Mouse (Mus musculus): Measurements from ENCODE around the gene Kdm1a. TPM values are rescaled to one million over a fixed set of nuclear protein-coding genes. Genes with fewer than 3 reads are reported as not detected.
A peak's percentile ranks its signal among the peaks of the same experiment; 100 is the strongest.

The Kdm1a gene
- polyA plus RNA-seq, 1 experiment from 2014 or later, result 52.2 TPM

DNA sequence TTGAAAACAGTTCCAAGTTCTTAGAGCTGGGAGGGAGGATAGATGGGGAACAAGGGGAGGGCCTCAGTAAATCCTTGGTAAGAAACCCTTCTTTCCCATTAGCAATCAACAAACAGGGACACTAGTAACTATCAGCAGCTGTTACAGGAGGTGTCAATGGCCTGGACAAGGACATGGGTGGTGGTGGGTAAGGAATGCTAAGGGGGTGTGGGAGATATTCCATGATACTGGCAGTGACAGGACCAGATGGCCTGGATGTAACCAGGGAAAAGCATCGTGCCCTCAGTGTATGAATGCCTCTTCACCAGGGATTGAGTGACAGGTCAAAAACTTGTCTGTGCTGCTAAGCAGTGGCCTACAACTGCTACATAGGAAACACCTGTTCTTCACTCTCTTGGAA, 49.4 kb downstream of the Kdm1a start:
- Histone ChIP-seq H3K4me3 (no peak overlapping the region), H3K27ac (no peak overlapping the region), H3K27me3 (ENCODE audit: poor library complexity, severe bottlenecking) (no peaks in the 10 kb centered on the region), H3K36me3 (replicated peaks) (peaks cover 98% of the 10 kb centered on the region), H3K4me1 (peaks cover 10% of the 10 kb centered on the region), H3K9me3 (no peaks in the 10 kb centered on the region)
- WGBS, result 89% methylated on average over 1 of the region's 1 CpGs
- DNase-seq (ENCODE audit: extremely low spot score, low spot score), result no peak

DNA sequence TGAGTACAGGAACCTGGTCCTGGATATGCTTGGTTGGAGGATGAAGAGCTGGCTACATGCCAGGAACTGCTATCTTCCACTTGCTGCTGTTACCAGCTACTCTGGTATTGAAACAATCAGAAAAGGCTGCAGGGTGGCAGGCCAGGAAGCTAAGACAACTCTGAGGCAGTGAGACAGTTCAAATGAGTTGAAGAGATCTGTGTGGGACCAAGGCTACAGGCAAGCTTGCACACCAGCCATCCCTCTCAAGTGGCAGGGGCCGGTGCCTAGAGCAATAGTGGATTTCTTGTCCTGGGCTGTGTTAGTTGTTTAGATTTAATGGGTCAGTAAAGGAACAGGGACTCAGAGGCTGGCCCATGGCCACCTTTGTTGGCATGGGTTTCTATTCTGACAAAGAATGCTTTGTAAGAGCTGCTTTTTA, 54.1 kb downstream of the Kdm1a start:
- WGBS, result 65% methylated on average over 1 of the region's 1 CpGs
- peaks cover 13% of the 10 kb centered on the region for H3K4me1 ChIP-seq
- H3K4me3 ChIP-seq, result no peak overlapping the region
- peaks cover 100% of the 10 kb centered on the region for H3K36me3 ChIP-seq (replicated peaks)
- no peak for DNase-seq (ENCODE audit: extremely low spot score, low spot score)
- H3K9me3 ChIP-seq, result no peaks in the 10 kb centered on the region
- peak overlapping the region; percentile 31; the same call in 1 of the 2 replicates for H3K27ac ChIP-seq
- H3K27me3 ChIP-seq (ENCODE audit: poor library complexity, severe bottlenecking), result no peaks in the 10 kb centered on the region

DNA sequence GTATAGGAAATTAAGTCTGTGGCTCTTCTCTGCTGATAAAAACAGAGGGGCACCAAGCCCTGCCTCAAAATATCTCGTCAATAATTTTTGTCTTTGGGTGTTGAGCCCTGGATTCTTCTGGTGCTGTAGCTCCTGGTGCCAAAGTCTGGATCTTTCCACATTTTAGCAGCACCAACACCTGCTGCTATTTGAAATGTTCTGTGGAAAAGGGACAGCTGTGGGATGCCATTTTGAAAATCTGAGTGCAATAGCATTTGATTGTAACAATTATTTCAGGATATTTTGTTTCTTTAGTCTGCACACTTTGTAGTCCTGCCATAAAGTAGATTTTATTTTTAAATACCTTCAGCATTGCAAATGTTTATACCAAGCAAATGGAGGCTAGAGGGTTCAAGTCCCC, 54.8 kb downstream of the Kdm1a start:
- Histone ChIP-seq H3K9me3 (no peaks in the 10 kb centered on the region), H3K27me3 (ENCODE audit: poor library complexity, severe bottlenecking) (no peaks in the 10 kb centered on the region), H3K27ac (no peak overlapping the region), H3K36me3 (replicated peaks) (peaks cover 100% of the 10 kb centered on the region), H3K4me3 (no peak overlapping the region), H3K4me1 (peaks cover 13% of the 10 kb centered on the region)
- WGBS, result 83% methylated on average over 1 of the region's 1 CpGs
- no peak for DNase-seq (ENCODE audit: extremely low spot score, low spot score)

DNA sequence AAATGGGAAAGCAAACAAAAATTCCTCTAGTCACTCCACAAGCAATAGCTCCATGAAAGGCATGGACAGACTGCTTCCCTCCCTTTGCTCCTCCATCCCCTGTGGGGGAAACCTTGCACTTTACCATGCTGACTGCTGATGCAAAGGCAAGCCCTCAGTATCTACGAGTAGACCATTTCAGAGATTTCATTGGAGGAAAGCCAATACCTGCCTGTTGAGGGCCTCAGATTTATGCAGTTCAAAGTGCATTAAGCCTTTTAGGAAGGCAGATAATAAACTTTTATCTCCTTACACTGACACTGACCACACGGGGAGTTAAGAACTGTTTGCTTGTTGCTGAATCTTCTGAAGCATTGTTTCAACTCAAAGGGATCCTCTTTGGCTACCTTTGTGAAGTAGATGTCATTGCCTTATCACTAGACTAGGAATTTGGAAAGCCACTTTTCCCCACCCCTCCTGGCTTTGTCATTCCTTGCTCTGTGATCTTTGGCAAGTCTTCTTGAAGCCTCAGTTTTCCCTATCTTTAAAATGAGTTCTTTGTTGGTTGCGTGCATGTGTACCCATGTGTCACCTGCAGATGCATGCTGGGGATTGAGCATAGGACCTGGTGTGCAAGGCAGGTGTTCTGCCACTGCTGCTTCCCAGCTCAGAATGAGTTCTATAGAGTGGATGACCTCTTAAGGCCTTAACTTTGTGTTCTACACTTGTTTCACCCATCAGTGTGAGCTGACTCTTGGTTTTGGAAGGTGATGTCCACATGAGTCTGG, 56.1 kb downstream of the Kdm1a start:
- no peaks in the 10 kb centered on the region for H3K9me3 ChIP-seq
- DNase-seq (ENCODE audit: extremely low spot score, low spot score), result no peak
- 84% methylated on average over 3 of the region's 3 CpGs for WGBS
- H3K27ac ChIP-seq, result no peak overlapping the region
- H3K4me3 ChIP-seq, result no peak overlapping the region
- H3K27me3 ChIP-seq (ENCODE audit: poor library complexity, severe bottlenecking), result no peaks in the 10 kb centered on the region
- H3K36me3 ChIP-seq (replicated peaks), result peaks cover 100% of the 10 kb centered on the region
- peaks cover 13% of the 10 kb centered on the region for H3K4me1 ChIP-seq

DNA sequence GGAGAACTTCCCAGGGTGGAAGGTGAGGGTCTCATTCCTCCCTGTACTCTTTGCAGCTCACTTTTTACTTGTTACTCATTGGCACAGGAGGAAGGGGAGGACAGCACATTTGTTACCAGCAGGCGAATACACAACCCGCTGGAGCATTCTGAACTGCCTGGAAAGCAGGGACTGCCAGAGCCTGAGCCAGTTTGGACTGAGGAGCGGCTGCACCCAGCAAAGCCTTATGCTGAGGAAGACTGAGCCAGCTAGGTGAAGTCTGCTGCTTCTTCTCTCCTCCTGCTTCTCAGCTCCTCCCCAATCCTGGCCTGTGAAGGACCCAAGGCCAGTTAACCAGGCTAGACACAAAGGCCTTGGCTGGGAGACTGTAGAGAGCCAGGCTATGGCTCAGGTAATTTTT, 57.4 kb downstream of the Kdm1a start:
- DNase-seq (ENCODE audit: extremely low spot score, low spot score), result no peak
- Histone ChIP-seq H3K4me1 (peaks cover 13% of the 10 kb centered on the region), H3K4me3 (no peak overlapping the region), H3K27ac (no peak overlapping the region), H3K27me3 (ENCODE audit: poor library complexity, severe bottlenecking) (no peaks in the 10 kb centered on the region), H3K9me3 (no peaks in the 10 kb centered on the region), H3K36me3 (replicated peaks) (peaks cover 100% of the 10 kb centered on the region)
- WGBS, result 96% methylated on average over 3 of the region's 3 CpGs

DNA sequence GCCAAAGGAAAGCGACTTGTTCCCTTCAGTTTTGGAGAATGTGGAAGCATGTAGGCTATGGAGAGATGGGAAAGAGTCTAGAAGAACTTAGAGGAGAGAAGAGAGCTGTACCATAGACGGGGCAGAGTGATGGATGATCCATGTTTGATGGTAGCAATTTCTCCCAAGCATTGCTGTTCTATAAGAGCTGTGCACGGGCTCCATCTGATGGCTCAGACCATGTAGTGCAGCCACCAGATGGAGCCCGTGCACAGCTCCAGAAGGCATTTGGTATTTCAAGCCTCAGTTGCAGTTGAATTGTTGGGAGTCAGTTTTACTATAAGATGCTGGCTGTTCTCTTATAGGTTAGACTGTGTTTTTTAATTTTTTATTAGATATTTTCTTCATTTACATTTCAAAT, 76.1 kb downstream of the Kdm1a start:
- Histone ChIP-seq H3K4me1 (no peaks in the 10 kb centered on the region), H3K4me3 (no peak overlapping the region), H3K27me3 (ENCODE audit: poor library complexity, severe bottlenecking) (no peaks in the 10 kb centered on the region), H3K27ac (no peak overlapping the region), H3K36me3 (replicated peaks) (peaks cover 56% of the 10 kb centered on the region), H3K9me3 (no peaks in the 10 kb centered on the region)
- peak; percentile 34 for DNase-seq (ENCODE audit: extremely low spot score, low spot score)
- WGBS, result 26% methylated on average over 4 of the region's 4 CpGs

DNA sequence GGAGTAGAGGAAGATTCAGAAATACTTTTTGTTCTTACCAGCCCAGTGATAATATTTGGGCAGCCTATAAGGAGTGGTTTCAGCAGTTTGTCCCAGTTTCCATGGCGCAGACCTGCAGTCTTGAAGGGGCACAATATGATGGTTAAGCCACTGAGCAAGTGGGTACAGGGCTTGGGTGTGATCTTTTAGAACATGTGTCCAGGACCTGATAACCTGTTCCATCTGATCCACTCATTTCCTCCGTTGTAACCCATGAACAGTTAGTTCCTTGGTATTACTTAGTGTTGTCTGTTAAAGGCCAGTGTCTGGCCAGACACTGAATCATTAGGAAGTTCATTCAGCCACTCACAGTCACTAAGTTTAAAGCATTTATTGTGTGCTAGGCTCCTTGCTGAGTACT, 78.2 kb downstream of the Kdm1a start:
- H3K4me3 ChIP-seq, result no peak overlapping the region
- peaks cover 46% of the 10 kb centered on the region for H3K36me3 ChIP-seq (replicated peaks)
- H3K27ac ChIP-seq, result no peak overlapping the region
- no peaks in the 10 kb centered on the region for H3K4me1 ChIP-seq
- 89% methylated on average over 2 of the region's 2 CpGs for WGBS
- no peaks in the 10 kb centered on the region for H3K27me3 ChIP-seq (ENCODE audit: poor library complexity, severe bottlenecking)
- H3K9me3 ChIP-seq, result no peaks in the 10 kb centered on the region
- DNase-seq (ENCODE audit: extremely low spot score, low spot score), result no peak

DNA sequence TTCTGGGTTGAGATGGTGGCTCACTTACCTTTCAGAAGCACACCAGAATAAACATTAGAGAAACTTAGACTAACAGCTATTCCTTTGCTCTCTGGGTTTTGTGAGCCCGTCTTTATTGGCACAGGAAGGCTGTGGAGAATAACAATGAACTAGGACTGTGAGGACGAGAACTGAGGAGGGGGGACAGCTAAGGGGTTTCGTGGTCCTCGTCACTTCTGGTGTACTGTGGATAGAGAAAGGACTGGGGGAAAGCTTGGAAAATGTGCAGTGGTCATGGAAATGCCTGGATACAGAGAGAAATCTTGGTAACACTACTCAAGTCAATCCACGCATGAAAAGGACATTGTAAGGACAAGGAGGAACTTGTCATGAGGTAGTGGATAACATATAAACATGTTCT, 80.6 kb downstream of the Kdm1a start:
- Histone ChIP-seq H3K27ac (no peak overlapping the region), H3K27me3 (ENCODE audit: poor library complexity, severe bottlenecking) (no peaks in the 10 kb centered on the region), H3K9me3 (no peaks in the 10 kb centered on the region), H3K4me3 (no peak overlapping the region), H3K4me1 (no peaks in the 10 kb centered on the region), H3K36me3 (replicated peaks) (peaks cover 26% of the 10 kb centered on the region)
- DNase-seq (ENCODE audit: extremely low spot score, low spot score), result no peak
- WGBS, result 85% methylated on average over 5 of the region's 5 CpGs

DNA sequence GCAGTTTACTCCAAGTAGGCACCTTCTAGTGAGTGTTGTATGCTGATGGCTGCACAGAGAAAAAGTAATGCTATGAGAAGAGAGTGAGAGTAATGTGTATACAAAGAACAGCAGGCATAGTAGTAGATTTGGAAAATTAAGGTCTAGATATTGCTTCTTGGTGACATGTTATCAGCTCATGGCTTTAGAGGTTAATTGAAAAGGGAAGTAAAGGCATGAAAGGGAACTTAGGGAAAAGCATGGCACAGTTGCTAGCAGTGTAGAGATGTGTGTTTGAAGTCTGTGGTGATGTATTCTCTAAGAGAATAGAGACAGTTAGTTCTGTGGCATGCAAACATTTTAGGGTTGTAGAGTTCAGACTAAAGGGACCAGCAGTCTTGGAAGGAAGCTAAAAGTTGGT, 82.7 kb downstream of the Kdm1a start:
- H3K4me3 ChIP-seq, result no peak overlapping the region
- no peak for DNase-seq (ENCODE audit: extremely low spot score, low spot score)
- H3K27ac ChIP-seq, result no peak overlapping the region
- H3K4me1 ChIP-seq, result no peaks in the 10 kb centered on the region; the same call in 1 of the 2 replicates
- H3K9me3 ChIP-seq, result no peaks in the 10 kb centered on the region
- peaks cover 26% of the 10 kb centered on the region for H3K36me3 ChIP-seq (replicated peaks)
- no peaks in the 10 kb centered on the region for H3K27me3 ChIP-seq (ENCODE audit: poor library complexity, severe bottlenecking)

DNA sequence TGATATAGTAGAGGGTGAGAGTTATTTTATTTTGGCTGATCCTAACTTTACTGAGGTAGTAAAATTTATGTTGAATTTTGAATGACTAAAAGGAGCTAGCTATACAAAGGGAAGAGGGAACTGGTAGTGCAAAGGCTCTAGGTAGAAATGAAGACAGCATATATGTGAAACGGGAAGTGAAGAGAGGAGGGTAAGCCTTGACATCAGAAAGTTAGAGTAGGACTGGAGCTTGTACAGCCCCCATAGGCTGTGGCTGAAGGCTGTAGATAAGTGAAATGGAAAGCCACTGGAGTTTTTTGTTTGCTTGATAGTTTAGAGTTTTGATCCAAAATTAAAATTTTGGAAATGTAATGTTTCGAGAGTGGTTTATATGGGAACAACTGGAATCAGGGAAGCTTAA, 83.9 kb downstream of the Kdm1a start:
- no peak overlapping the region for H3K27ac ChIP-seq
- H3K36me3 ChIP-seq (replicated peaks), result peaks cover 16% of the 10 kb centered on the region
- no peak overlapping the region for H3K4me3 ChIP-seq
- H3K9me3 ChIP-seq, result no peaks in the 10 kb centered on the region
- DNase-seq (ENCODE audit: extremely low spot score, low spot score), result no peak
- H3K4me1 ChIP-seq, result peaks cover 2% of the 10 kb centered on the region
- no peaks in the 10 kb centered on the region for H3K27me3 ChIP-seq (ENCODE audit: poor library complexity, severe bottlenecking)
- WGBS, result 91% methylated on average over 2 of the region's 2 CpGs

DNA sequence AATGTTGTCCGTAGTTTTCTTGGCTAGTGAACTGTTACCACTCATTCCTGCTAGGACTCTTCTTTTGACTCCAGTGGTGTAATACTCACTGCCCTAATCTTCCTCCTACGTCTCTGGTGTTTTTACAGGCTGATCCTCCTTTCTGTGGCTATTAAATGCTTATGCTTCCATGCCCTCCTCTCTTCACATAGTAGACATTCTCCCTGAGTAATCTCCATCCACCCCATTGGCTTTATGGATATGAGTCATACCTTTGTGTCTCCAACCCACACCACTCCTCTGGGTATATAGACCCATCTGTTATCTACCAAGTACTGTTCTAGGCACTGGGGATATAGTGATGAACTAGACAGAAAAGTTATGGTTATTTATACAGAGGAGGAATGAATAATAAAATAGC, 84.4 kb downstream of the Kdm1a start:
- 90% methylated on average over 2 of the region's 2 CpGs for WGBS
- H3K9me3 ChIP-seq, result no peaks in the 10 kb centered on the region

DNA sequence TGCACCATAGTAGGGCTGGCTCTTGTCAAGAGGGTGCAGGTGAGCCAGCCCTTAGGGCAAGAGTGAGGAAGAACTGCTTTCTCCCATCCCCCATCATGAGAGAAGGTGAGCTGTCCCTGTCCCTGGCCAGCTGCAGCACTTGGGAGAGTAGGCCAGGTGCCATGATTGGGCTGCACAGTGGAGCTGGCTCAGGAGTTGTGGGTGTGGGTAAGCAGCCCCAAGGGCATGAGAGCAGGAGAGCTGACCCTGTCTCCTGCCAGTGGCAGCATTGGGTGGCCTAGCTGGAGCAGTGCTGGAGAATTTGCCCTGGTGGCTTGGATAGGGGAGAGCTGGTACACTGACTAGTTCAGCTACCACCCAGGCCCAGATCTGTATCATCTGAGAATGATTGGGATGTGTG, 89.6 kb downstream of the Kdm1a start:
- Histone ChIP-seq H3K27me3 (ENCODE audit: poor library complexity, severe bottlenecking) (no peaks in the 10 kb centered on the region), H3K4me3 (no peak overlapping the region), H3K36me3 (replicated peaks) (no peaks in the 10 kb centered on the region; the same call in 1 of the 2 replicates), H3K4me1 (peaks cover 22% of the 10 kb centered on the region), H3K27ac (peak overlapping the region; percentile 53), H3K9me3 (no peaks in the 10 kb centered on the region)
- DNase-seq (ENCODE audit: extremely low spot score, low spot score), result no peak

More for the DNA sequence above, 84.4 kb downstream of the Kdm1a start:
- no peak overlapping the region for H3K27ac ChIP-seq
- H3K4me1 ChIP-seq, result peaks cover 6% of the 10 kb centered on the region
- H3K27me3 ChIP-seq (ENCODE audit: poor library complexity, severe bottlenecking), result no peaks in the 10 kb centered on the region
- peaks cover 14% of the 10 kb centered on the region for H3K36me3 ChIP-seq (replicated peaks)
- no peak overlapping the region for H3K4me3 ChIP-seq
- DNase-seq (ENCODE audit: extremely low spot score, low spot score), result no peak

DNA sequence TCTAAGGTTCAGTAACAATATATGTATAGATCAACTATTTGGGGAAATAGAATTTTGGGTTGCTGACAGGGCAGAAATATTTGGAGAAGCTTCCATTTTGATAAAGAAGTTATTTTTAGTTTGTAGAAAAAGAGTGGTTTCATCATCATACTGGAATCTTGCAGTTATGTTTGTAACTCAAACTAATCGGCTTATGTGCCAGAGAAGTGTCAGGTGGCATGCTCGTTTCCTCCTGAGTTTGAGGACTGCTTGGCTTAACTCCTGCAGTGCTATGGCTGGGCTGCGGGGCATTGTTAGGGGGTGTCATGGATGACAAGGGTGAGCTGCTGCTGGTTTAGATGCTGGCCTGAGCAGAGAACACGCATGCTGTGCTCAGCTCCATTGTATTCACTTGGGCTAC, 90.8 kb downstream of the Kdm1a start:
- no peaks in the 10 kb centered on the region; the same call in 1 of the 2 replicates for H3K36me3 ChIP-seq (replicated peaks)
- no peaks in the 10 kb centered on the region for H3K27me3 ChIP-seq (ENCODE audit: poor library complexity, severe bottlenecking)
- H3K27ac ChIP-seq, result no peak overlapping the region
- DNase-seq (ENCODE audit: extremely low spot score, low spot score), result no peak
- H3K4me3 ChIP-seq, result no peak overlapping the region
- peaks cover 22% of the 10 kb centered on the region for H3K4me1 ChIP-seq
- no peaks in the 10 kb centered on the region for H3K9me3 ChIP-seq
- 62% methylated on average over 4 of the region's 4 CpGs for WGBS

DNA sequence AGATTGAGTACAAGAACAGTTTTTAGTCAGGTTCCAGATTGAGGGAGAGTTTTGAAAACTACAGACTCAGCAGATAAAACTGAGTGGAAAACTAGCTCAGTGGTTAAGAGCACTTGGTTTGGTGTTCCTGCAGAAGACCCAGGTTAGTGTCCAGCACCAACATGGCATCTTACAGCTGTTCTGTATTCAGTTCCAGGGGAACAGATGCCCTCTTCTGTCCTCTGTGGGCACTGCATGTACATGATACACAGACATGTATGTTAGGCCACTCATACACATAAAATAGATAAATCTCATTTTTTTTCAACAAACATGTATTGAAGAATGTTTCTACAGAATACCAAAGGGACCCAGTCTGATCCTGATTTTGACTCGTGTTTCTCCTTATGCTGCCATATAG, 92.7 kb downstream of the Kdm1a start:
- no peak overlapping the region for H3K27ac ChIP-seq
- WGBS, result 82% methylated on average over 1 of the region's 1 CpGs
- H3K9me3 ChIP-seq, result no peaks in the 10 kb centered on the region
- H3K27me3 ChIP-seq (ENCODE audit: poor library complexity, severe bottlenecking), result no peaks in the 10 kb centered on the region
- no peak for DNase-seq (ENCODE audit: extremely low spot score, low spot score)
- no peak overlapping the region for H3K4me3 ChIP-seq
- H3K36me3 ChIP-seq (replicated peaks), result no peaks in the 10 kb centered on the region
- peaks cover 22% of the 10 kb centered on the region for H3K4me1 ChIP-seq

All from forebrain, embryonic 10.5 days (tissue).